Mouse (Mus musculus): Measurements from ENCODE around the gene Stac3.

GRCm38 (mm10) chr10:127519903-127520713, 18.6 kb downstream of the Stac3 start:
- TF ChIP-seq PAX5 (IDR thresholded peaks at IDR 0.05; ENCODE audit: low read length) (no peak), JUN (IDR thresholded peaks at IDR 0.05; ENCODE audit: insufficient read depth, low read depth, low read length) (no peak), EP300 (IDR thresholded peaks at IDR 0.05; ENCODE audit: low read length) (no peak)
